Mouse (Mus musculus) hindbrain, embryonic 14.5 days (tissue): Measurements from ENCODE around the gene Olfr1104. TPM values are rescaled to one million over a fixed set of nuclear protein-coding genes. Genes with fewer than 3 reads are reported as not detected.

ENCODE experiments used
- ATAC-seq: fragments of 200-750 bp; cut with Nextera tagmentation; 2 replicates; pipeline ENCODE4 v1.8.0; 2017; ENCODE audit warnings: moderate number of reproducible peaks, mild to moderate bottlenecking, moderate TSS enrichment, moderate library complexity; ENCODE audit not compliant: low FRiP score
- DNase-seq: peaks from one replicate; pipeline ENCODE4 v3.0.0-alpha.2; 2015; ENCODE audit warnings: low spot score
- H3K27ac ChIP-seq: fragments of 300-500 bp; sonication (generic); 2 replicates; pipeline ENCODE4 v1.5.1; 2014; ENCODE audit warnings: mild to moderate bottlenecking, moderate library complexity
- H3K27me3 ChIP-seq: fragments of 300-500 bp; sonication (generic); 2 replicates; pipeline ENCODE4 v1.6.1; 2014; ENCODE audit warnings: mild to moderate bottlenecking, low read length, mixed read lengths; ENCODE audit not compliant: control insufficient read depth, insufficient read depth
- H3K36me3 ChIP-seq: fragments of 300-500 bp; sonication (generic); replicated peaks from 2 replicates; pipeline ENCODE4 v1.6.1; 2014; ENCODE audit not compliant: control insufficient read depth, insufficient read depth
- H3K4me1 ChIP-seq: fragments of 300-500 bp; sonication (generic); replicated peaks from 2 replicates; pipeline ENCODE4 v1.6.1; 2014; ENCODE audit warnings: antibody characterized with exemption, low read length, mixed read lengths; ENCODE audit not compliant: control insufficient read depth, insufficient read depth
- H3K4me2 ChIP-seq: fragments of 300-500 bp; sonication (generic); replicated peaks from 2 replicates; pipeline ENCODE4 v1.6.1; 2014; ENCODE audit warnings: mild to moderate bottlenecking, moderate library complexity
- H3K4me3 ChIP-seq: fragments of 300-500 bp; sonication (generic); replicated peaks from 2 replicates; pipeline ENCODE4 v1.5.1; 2014; ENCODE audit warnings: mild to moderate bottlenecking, low read length
- H3K9ac ChIP-seq: fragments of 300-500 bp; sonication (generic); 2 replicates; pipeline ENCODE4 v1.6.1; 2014
- H3K9me3 ChIP-seq: fragments of 300-500 bp; sonication (generic); 2 replicates; pipeline ENCODE4 v1.6.1; 2016; ENCODE audit warnings: low read length; ENCODE audit not compliant: control insufficient read depth
- WGBS: fragments of 180-500 bp; shearing (Covaris S2); extraction: QIAGEN DNeasy Blood & Tissue Kit; methylation state at CpG from one replicate; pipeline ENCODE4 v1.1.7; 2014; 5-methylcytosine and 5-hydroxymethylcytosine counted together
- polyA plus RNA-seq: library from polyadenylated mRNA; unstranded; fragments of >200 nt; fragmentation: Nextera tagmentation; extraction: Ambion mirVana; gene quantifications from 2 replicates; pipeline ENCODE4 v1.2.1, GENCODE M21; 2014

Gene Olfr1104
- not detected in 2 replicates for polyA plus RNA-seq

GRCm38 (mm10) chr2:87026980-87027379 lies at the start of gene Olfr1104:
Olfr1104 (minus strand) TSS chr2:87027080.
- H3K4me3 ChIP-seq = no peak within 1 kb of the TSS
- H3K9ac ChIP-seq = no peak within 1 kb of the TSS
- ATAC-seq = no peak
- H3K9me3 ChIP-seq = no peaks in the 10 kb centered on the region
- 88% methylated on average over 1 of the region's 1 CpGs for WGBS
- DNase-seq = no peak
- H3K27ac ChIP-seq = no peak within 1 kb of the TSS
- H3K4me1 ChIP-seq = no peaks in the 10 kb centered on the region
- H3K36me3 ChIP-seq = no peaks in the 10 kb centered on the region
- H3K27me3 ChIP-seq = no peaks in the 10 kb centered on the region
- H3K4me2 ChIP-seq = no peak within 1 kb of the TSS

GRCm38 (mm10) chr2:87075717-87076116 lies 48.8 kb upstream of the Olfr1104 start, which contains the start of gene Olfr1107:
Olfr1107 (minus strand) TSS chr2:87075817.
- no peak for ATAC-seq
- no peak for DNase-seq
- H3K27ac ChIP-seq = no peak within 1 kb of the TSS
- no peak within 1 kb of the TSS for H3K4me3 ChIP-seq
- no peak within 1 kb of the TSS for H3K4me2 ChIP-seq
- WGBS = 78% methylated on average over 1 of the region's 1 CpGs
- no peaks in the 10 kb centered on the region for H3K9me3 ChIP-seq
- H3K9ac ChIP-seq = no peak within 1 kb of the TSS
- H3K4me1 ChIP-seq = no peaks in the 10 kb centered on the region
- H3K27me3 ChIP-seq = no peaks in the 10 kb centered on the region
- no peaks in the 10 kb centered on the region for H3K36me3 ChIP-seq

GRCm38 (mm10) chr2:87052173-87052572 lies 25.3 kb upstream of the Olfr1104 start, which contains the start of gene Olfr1106:
Olfr1106 (minus strand) TSS chr2:87052273.
- Histone ChIP-seq H3K4me1 (no peaks in the 10 kb centered on the region), H3K4me2 (no peak within 1 kb of the TSS), H3K27ac (no peak within 1 kb of the TSS), H3K4me3 (no peak within 1 kb of the TSS), H3K9ac (no peak within 1 kb of the TSS), H3K27me3 (no peaks in the 10 kb centered on the region), H3K36me3 (no peaks in the 10 kb centered on the region), H3K9me3 (no peaks in the 10 kb centered on the region)
- ATAC-seq = no peak
- 81% methylated on average over 1 of the region's 1 CpGs for WGBS
- no peak for DNase-seq

GRCm38 (mm10) chr2:87036431-87036830 lies 9.6 kb upstream of the Olfr1104 start, which contains the start of gene Olfr1105:
Olfr1105 (minus strand) TSS chr2:87036531.
- Histone ChIP-seq H3K9me3 (no peaks in the 10 kb centered on the region), H3K4me3 (no peak within 1 kb of the TSS), H3K27ac (no peak within 1 kb of the TSS), H3K9ac (no peak within 1 kb of the TSS), H3K27me3 (no peaks in the 10 kb centered on the region), H3K4me2 (no peak within 1 kb of the TSS), H3K36me3 (no peaks in the 10 kb centered on the region), H3K4me1 (no peaks in the 10 kb centered on the region)
- ATAC-seq (no peak), DNase-seq (no peak)

GRCm38 (mm10) chr2:86998098-86998497 lies 28.8 kb downstream of the Olfr1104 start, which contains the start of gene Olfr1102:
Olfr1102 (plus strand) TSS chr2:86998398.
- Histone ChIP-seq H3K36me3 (no peaks in the 10 kb centered on the region), H3K9ac (no peak within 1 kb of the TSS), H3K4me1 (no peaks in the 10 kb centered on the region), H3K4me2 (no peak within 1 kb of the TSS), H3K27me3 (no peaks in the 10 kb centered on the region), H3K27ac (no peak within 1 kb of the TSS), H3K4me3 (no peak within 1 kb of the TSS), H3K9me3 (no peaks in the 10 kb centered on the region)
- no peak for DNase-seq
- ATAC-seq = no peak

- H3K4me1 ChIP-seq = no peaks in the 10 kb centered on the region
- H3K27me3 ChIP-seq = no peaks in the 10 kb centered on the region
- H3K9me3 ChIP-seq = no peaks in the 10 kb centered on the region
- H3K36me3 ChIP-seq = no peaks in the 10 kb centered on the region
- no peak within 1 kb of the TSS for H3K27ac ChIP-seq
- no peak for ATAC-seq
- H3K4me3 ChIP-seq = no peak within 1 kb of the TSS
- no peak for DNase-seq
- H3K9ac ChIP-seq = no peak within 1 kb of the TSS
- 87% methylated on average over 3 of the region's 3 CpGs for WGBS
- no peak within 1 kb of the TSS for H3K4me2 ChIP-seq
These were observed 35.8 kb downstream of the Olfr1104 start, which contains the start of gene Olfr1101 for GRCm38 (mm10) chr2:86991121-86991520. Olfr1101 (minus strand) TSS chr2:86991221.

- ATAC-seq (no peak), DNase-seq (no peak)
- 87% methylated on average over 3 of the region's 3 CpGs for WGBS
- Histone ChIP-seq H3K4me2 (no peak within 1 kb of the TSS), H3K27me3 (no peaks in the 10 kb centered on the region), H3K4me3 (no peak within 1 kb of the TSS), H3K9ac (no peak within 1 kb of the TSS), H3K36me3 (no peaks in the 10 kb centered on the region), H3K27ac (no peak within 1 kb of the TSS), H3K4me1 (no peaks in the 10 kb centered on the region), H3K9me3 (no peaks in the 10 kb centered on the region)
These were observed 47.0 kb downstream of the Olfr1104 start, which contains the start of gene Olfr1100 for GRCm38 (mm10) chr2:86979854-86980253. Olfr1100 (minus strand) TSS chr2:86979954.

Other genes starting within 250 kb of the Olfr1104 start
- gene Olfr1093, start 244.6 kb downstream of the Olfr1104 start, polyA plus RNA-seq = not detected in 2 replicates
- not detected in 2 replicates for gene Olfr141, start 217.1 kb downstream of the Olfr1104 start, polyA plus RNA-seq
- gene Olfr1094, start 202.4 kb downstream of the Olfr1104 start, polyA plus RNA-seq = not detected in 2 replicates
- gene Olfr1095, start 175.4 kb downstream of the Olfr1104 start, polyA plus RNA-seq = not detected in 2 replicates
- not detected in 2 replicates for gene Gm13723, start 152.3 kb downstream of the Olfr1104 start, polyA plus RNA-seq
- not detected in 2 replicates for gene Olfr1097, start 134.9 kb downstream of the Olfr1104 start, polyA plus RNA-seq
- not detected in 2 replicates for gene Olfr1098, start 102.5 kb downstream of the Olfr1104 start, polyA plus RNA-seq
- not detected in 2 replicates for gene Olfr1099, start 66.4 kb downstream of the Olfr1104 start, polyA plus RNA-seq
- not detected in 2 replicates for gene Olfr1100, start 47.1 kb downstream of the Olfr1104 start, polyA plus RNA-seq
- not detected in 2 replicates for gene Olfr1101, start 35.9 kb downstream of the Olfr1104 start, polyA plus RNA-seq
- not detected in 2 replicates for gene Olfr1102, start 28.7 kb downstream of the Olfr1104 start, polyA plus RNA-seq
- not detected in 2 replicates for gene Olfr1105, start 9.5 kb upstream of the Olfr1104 start, polyA plus RNA-seq
- not detected in 2 replicates for gene Olfr1106, start 25.2 kb upstream of the Olfr1104 start, polyA plus RNA-seq
- gene Olfr1107, start 48.7 kb upstream of the Olfr1104 start, polyA plus RNA-seq = not detected in 2 replicates
- gene Olfr1109, start 68.9 kb upstream of the Olfr1104 start, polyA plus RNA-seq = not detected in 2 replicates
- gene Olfr259, start 87.5 kb upstream of the Olfr1104 start, polyA plus RNA-seq = not detected in 2 replicates
- gene Olfr1110, start 113.2 kb upstream of the Olfr1104 start, polyA plus RNA-seq = not detected in 2 replicates
- gene Olfr1111, start 125.5 kb upstream of the Olfr1104 start, polyA plus RNA-seq = not detected in 2 replicates
- gene Olfr1112, start 160.7 kb upstream of the Olfr1104 start, polyA plus RNA-seq = not detected in 2 replicates
- gene Olfr1113, start 181.9 kb upstream of the Olfr1104 start, polyA plus RNA-seq = not detected in 2 replicates
- not detected in 2 replicates for gene Olfr1115, start 220.9 kb upstream of the Olfr1104 start, polyA plus RNA-seq
- not detected in 2 replicates for gene Olfr1116, start 240.5 kb upstream of the Olfr1104 start, polyA plus RNA-seq